Mouse (Mus musculus) embryo, embryonic 11.5 days (tissue): ENCODE measurements at regions not wholly inside any gene's neighbourhood (a gene's known extent, or its start where the extent isn't known, plus 50 kb on each side); places are given as distances from the start of the nearest gene placed in this dataset.

Experiments
- DNase-seq: peaks from one replicate; pipeline ENCODE4 v3.0.0-alpha.2; 2012; ENCODE audit warnings: low read depth, low spot score

- no peak for DNase-seq
Measured at GRCm38 (mm10) chr19:55985518-55985917, 243.9 kb downstream of the Tcf7l2 start.

GRCm38 (mm10) chr19:55991791-55992726 lies 250.4 kb downstream of the Tcf7l2 start:
- no peak for DNase-seq

- DNase-seq: no peak
Measured at GRCm38 (mm10) chr19:55992727-55993066, 251.1 kb downstream of the Tcf7l2 start.

GRCm38 (mm10) chr19:55995721-55996120 lies 254.1 kb downstream of the Tcf7l2 start:
- no peak for DNase-seq

GRCm38 (mm10) chr19:55998454-55999180 lies 257.0 kb downstream of the Tcf7l2 start:
- no peak for DNase-seq

GRCm38 (mm10) chr19:55999409-55999808 lies 257.8 kb downstream of the Tcf7l2 start:
- no peak for DNase-seq

GRCm38 (mm10) chr19:56001428-56001827 lies 259.8 kb downstream of the Tcf7l2 start:
- DNase-seq: no peak

- DNase-seq: no peak
Measured at GRCm38 (mm10) chr19:56005886-56006285, 264.3 kb downstream of the Tcf7l2 start.

GRCm38 (mm10) chr19:56007433-56007832 lies 265.8 kb downstream of the Tcf7l2 start:
- DNase-seq: no peak

GRCm38 (mm10) chr19:56010766-56011165 lies 269.1 kb downstream of the Tcf7l2 start:
- no peak for DNase-seq

- no peak for DNase-seq
Measured at GRCm38 (mm10) chr19:56011292-56011691, 269.7 kb downstream of the Tcf7l2 start.

- DNase-seq: no peak
Measured at GRCm38 (mm10) chr19:56016548-56017346, 270.2 kb upstream of the Habp2 start.

GRCm38 (mm10) chr19:56017524-56017923 lies 269.4 kb upstream of the Habp2 start:
- DNase-seq: no peak

- DNase-seq: peak; percentile 29
Measured at GRCm38 (mm10) chr19:56019143-56019542, 267.8 kb upstream of the Habp2 start.

- DNase-seq: no peak
Measured at GRCm38 (mm10) chr19:56022348-56022747, 264.6 kb upstream of the Habp2 start.

GRCm38 (mm10) chr19:56024599-56024998 lies 262.3 kb upstream of the Habp2 start:
- no peak for DNase-seq

GRCm38 (mm10) chr19:56029428-56030281 lies 257.3 kb upstream of the Habp2 start:
- DNase-seq: peak; percentile 50

GRCm38 (mm10) chr19:56030401-56030925 lies 256.5 kb upstream of the Habp2 start:
- no peak for DNase-seq

GRCm38 (mm10) chr19:56034552-56034951 lies 252.4 kb upstream of the Habp2 start:
- DNase-seq: no peak

GRCm38 (mm10) chr19:56037584-56037983 lies 249.4 kb upstream of the Habp2 start:
- no peak for DNase-seq
